Mouse (Mus musculus) heart, adult 2 months (tissue): ENCODE measurements at regions not wholly inside any gene's neighbourhood (a gene's known extent, or its start where the extent isn't known, plus 50 kb on each side); places are given as distances from the start of the nearest gene placed in this dataset.
"Not testable (repeated sequence)": the region's sequence is repeated elsewhere in the genome, so short reads cannot be mapped to it uniquely, and the experiment has no call there.

Experiments used
- DNase-seq, 2 experiments: peaks; one replicate each; pipeline ENCODE4 v3.0.0; 2021
- H3K27ac ChIP-seq: fragments of 200-600 bp; 2 replicates; pipeline ENCODE4 v1.8.1; 2022
- H3K27me3 ChIP-seq: fragments of 200-500 bp; 2 replicates; pipeline ENCODE4 v1.6.1; 2012; ENCODE audit warnings: mild to moderate bottlenecking, low read length, inconsistent platforms, mixed read lengths; ENCODE audit not compliant: control insufficient read depth, insufficient read depth
- H3K36me3 ChIP-seq: fragments of 200-500 bp; 2 replicates; pipeline ENCODE4 v1.6.1; 2012; ENCODE audit warnings: low read length, inconsistent platforms; ENCODE audit not compliant: control insufficient read depth, insufficient read depth
- H3K4me1 ChIP-seq: fragments of 200-500 bp; 2 replicates; pipeline ENCODE4 v1.6.1; 2011; ENCODE audit warnings: low read length; ENCODE audit not compliant: control insufficient read depth, insufficient read depth
- H3K4me3 ChIP-seq: fragments of 200-600 bp; 2 replicates; pipeline ENCODE4 v1.8.1; 2022
- H3K79me2 ChIP-seq: fragments of 200-500 bp; replicated peaks from 2 replicates; pipeline ENCODE4 v1.6.1; 2012; ENCODE audit warnings: mild to moderate bottlenecking, inconsistent platforms, low read length, moderate library complexity, mixed read lengths; ENCODE audit not compliant: control insufficient read depth, insufficient read depth
- H3K9ac ChIP-seq: fragments of 200-500 bp; 2 replicates; pipeline ENCODE4 v1.6.1; 2012; ENCODE audit warnings: low read depth, mild to moderate bottlenecking, control low read depth, inconsistent platforms, low read length, mixed read lengths
- CTCF ChIP-seq: fragments of 200-600 bp; IDR thresholded peaks from 2 replicates; pipeline ENCODE4 v1.8.1; 2022; ENCODE audit warnings: antibody characterized with exemption, mild to moderate bottlenecking, moderate library complexity
- EP300 ChIP-seq: fragments of 200-500 bp; IDR thresholded peaks from 2 replicates; pipeline ENCODE4 v1.6.1; 2011; ENCODE audit warnings: low read depth, low read length, control low read depth; ENCODE audit not compliant: insufficient read depth
- POLR2A ChIP-seq: fragments of 200-500 bp; IDR thresholded peaks from 2 replicates; pipeline ENCODE4 v1.6.1; 2011; ENCODE audit warnings: mild to moderate bottlenecking, low read depth, low read length, control low read depth; ENCODE audit not compliant: insufficient read depth
- WGBS: fragments of 180-500 bp; shearing (Covaris S2); methylation state at CpG from one replicate; pipeline ENCODE4 v1.1.7; 2018; 5-methylcytosine and 5-hydroxymethylcytosine counted together
- intact Hi-C: fragments of 180-260 bp; cut with DNase I; formaldehyde crosslinking; loops from one replicate; pipeline ENCODE4 v1.15.1; 2025

- Histone ChIP-seq H3K27ac (no peak overlapping the region), H3K9ac (no peak overlapping the region), H3K79me2 (no peaks in the 10 kb centered on the region), H3K27me3 (no peaks in the 10 kb centered on the region), H3K36me3 (no peaks in the 10 kb centered on the region), H3K4me3 (no peak overlapping the region), H3K4me1 (no peaks in the 10 kb centered on the region)
- TF ChIP-seq CTCF, result no peak
- TF ChIP-seq EP300, result no peak
- TF ChIP-seq POLR2A, result no peak
- WGBS, result 59% methylated on average over 5 of the region's 5 CpGs
- intact Hi-C loops, result no loop called here
- no peak for DNase-seq
These were observed 149.7 kb downstream of the Gxylt1 start for GRCm38 (mm10) chr15:93125261-93125660.

DNA sequence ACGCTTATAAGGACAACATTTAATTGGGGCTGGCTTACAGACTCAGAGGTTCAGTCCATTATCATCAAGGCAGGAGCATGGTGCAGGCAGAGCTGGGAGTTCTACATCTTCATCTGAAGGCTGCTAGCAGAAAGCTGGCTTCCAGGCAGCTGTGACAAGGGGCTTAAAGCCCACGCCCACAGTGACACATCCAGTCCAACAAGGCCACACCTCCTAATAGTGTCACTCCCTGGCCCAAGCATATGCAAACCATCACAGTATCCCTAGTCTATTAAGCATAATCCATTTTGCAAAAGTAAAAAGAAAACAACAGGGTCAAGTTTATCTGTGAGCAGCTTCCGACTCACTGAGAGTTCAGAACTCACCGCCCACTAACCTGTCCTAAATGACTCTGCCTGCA, 153.8 kb downstream of the Gxylt1 start:
- Histone ChIP-seq H3K9ac (no peak overlapping the region), H3K79me2 (no peaks in the 10 kb centered on the region), H3K27me3 (no peaks in the 10 kb centered on the region), H3K27ac (no peak overlapping the region), H3K4me1 (no peaks in the 10 kb centered on the region), H3K4me3 (no peak overlapping the region), H3K36me3 (no peaks in the 10 kb centered on the region)
- no peak for TF ChIP-seq POLR2A
- TF ChIP-seq CTCF, result no peak
- no peak for TF ChIP-seq EP300
- intact Hi-C loops, result no loop called here
- no peak for DNase-seq
- 70% methylated on average over 4 of the region's 4 CpGs for WGBS

DNA sequence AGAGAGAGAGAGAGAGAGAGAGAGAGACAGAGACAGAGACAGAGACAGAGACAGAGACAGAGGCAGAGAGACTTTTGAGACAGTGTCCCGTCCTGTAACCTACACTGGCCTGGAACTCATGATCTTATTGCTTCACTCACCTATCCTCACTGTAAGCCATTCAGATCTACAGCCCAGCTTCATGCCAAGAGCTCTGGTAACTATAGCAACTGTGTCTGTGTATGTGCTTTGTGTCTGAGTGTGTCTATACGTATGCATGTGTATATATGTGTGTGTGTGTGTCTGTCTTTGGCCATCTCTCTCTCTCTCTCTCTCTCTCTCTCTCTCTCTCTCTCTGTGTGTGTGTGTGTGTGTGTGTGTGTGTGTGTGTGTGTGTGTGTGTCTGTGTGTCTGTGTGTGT, 157.2 kb downstream of the Gxylt1 start:
- H3K4me3 ChIP-seq, H3K9ac ChIP-seq, H3K79me2 ChIP-seq, intact Hi-C loops, H3K36me3 ChIP-seq, DNase-seq, H3K27me3 ChIP-seq, H3K4me1 ChIP-seq, H3K27ac ChIP-seq: not testable (repeated sequence)
- 83% methylated on average over 2 of the region's 2 CpGs for WGBS

DNA sequence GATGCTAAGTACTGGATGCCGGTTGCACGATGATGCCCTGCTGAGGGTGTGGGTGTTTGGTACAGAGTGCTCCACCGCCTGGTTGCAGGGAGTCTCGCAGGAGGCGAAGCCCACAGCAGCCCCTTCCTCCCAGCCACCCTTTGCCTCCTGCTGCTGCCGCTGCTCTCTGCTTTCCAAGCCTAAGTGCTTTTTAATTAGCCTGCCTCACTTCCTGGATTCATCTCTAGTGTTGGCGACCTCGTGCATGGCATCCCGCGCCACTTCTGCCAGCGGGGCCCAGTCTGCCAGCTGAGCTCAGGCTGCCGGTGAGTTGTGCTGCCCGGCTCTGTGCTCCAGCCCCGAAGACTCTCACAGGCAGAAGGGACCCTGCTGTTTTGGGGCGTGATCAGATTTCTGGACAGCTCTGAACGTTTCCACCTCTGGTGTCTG, 159.3 kb downstream of the Gxylt1 start:
- no peak overlapping the region for H3K27ac ChIP-seq
- TF ChIP-seq POLR2A (no peak), EP300 (no peak), CTCF (peak; percentile 41)
- 8% methylated on average over 16 of the region's 16 CpGs for WGBS
- no peak overlapping the region for H3K4me3 ChIP-seq
- no peaks in the 10 kb centered on the region for H3K79me2 ChIP-seq
- H3K9ac ChIP-seq, result no peak overlapping the region
- H3K4me1 ChIP-seq, result no peaks in the 10 kb centered on the region
- no peaks in the 10 kb centered on the region for H3K27me3 ChIP-seq
- peak in 1 of 2 experiments; percentile 7 for DNase-seq
- intact Hi-C loops, result no loop called here
- no peaks in the 10 kb centered on the region for H3K36me3 ChIP-seq

DNA sequence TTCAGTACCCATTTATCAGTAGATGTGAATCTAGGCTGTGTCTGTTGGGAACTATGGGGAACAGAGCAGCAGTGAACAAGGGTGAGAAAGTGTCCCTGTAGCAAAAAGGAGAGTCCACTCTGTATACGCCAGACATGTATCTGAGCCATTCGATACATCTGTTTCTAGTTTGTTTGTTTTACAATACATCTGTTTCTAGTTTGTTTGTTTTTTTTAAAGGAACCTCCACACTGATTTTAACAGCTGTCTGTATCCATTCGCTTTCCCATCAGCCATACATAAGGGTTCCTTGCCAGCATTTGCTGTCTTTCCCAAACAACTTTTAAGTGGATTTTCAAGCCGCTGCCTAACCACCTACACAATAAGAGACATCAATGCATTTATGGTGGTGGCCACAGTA, 170.0 kb downstream of the Gxylt1 start:
- no peaks in the 10 kb centered on the region for H3K4me1 ChIP-seq
- no peak overlapping the region for H3K9ac ChIP-seq
- H3K4me3 ChIP-seq, result no peak overlapping the region
- 86% methylated on average over 4 of the region's 4 CpGs for WGBS
- intact Hi-C loops, result no loop called here
- H3K27ac ChIP-seq, result no peak overlapping the region
- no peaks in the 10 kb centered on the region for H3K36me3 ChIP-seq
- no peaks in the 10 kb centered on the region for H3K27me3 ChIP-seq
- no peak for DNase-seq
- no peaks in the 10 kb centered on the region for H3K79me2 ChIP-seq
- TF ChIP-seq EP300, result no peak
- no peak for TF ChIP-seq POLR2A
- no peak for TF ChIP-seq CTCF

GRCm38 (mm10) chr15:93103426-93103825, 171.6 kb downstream of the Gxylt1 start:
- Histone ChIP-seq H3K79me2 (no peaks in the 10 kb centered on the region), H3K36me3 (no peaks in the 10 kb centered on the region), H3K4me1 (no peaks in the 10 kb centered on the region), H3K27me3 (no peaks in the 10 kb centered on the region), H3K4me3 (no peak overlapping the region), H3K9ac (no peak overlapping the region), H3K27ac (no peak overlapping the region)
- peak in 1 of 2 experiments; percentile 14 for DNase-seq
- no peak for TF ChIP-seq EP300
- no peak for TF ChIP-seq CTCF
- no peak for TF ChIP-seq POLR2A
- WGBS, result 63% methylated on average over 5 of the region's 5 CpGs
- intact Hi-C loops, result no loop called here

GRCm38 (mm10) chr15:93101881-93102280, 173.1 kb downstream of the Gxylt1 start:
- H3K27me3 ChIP-seq, result no peaks in the 10 kb centered on the region
- intact Hi-C loops, result no loop called here
- no peak for DNase-seq
- H3K4me3 ChIP-seq, result no peak overlapping the region
- H3K4me1 ChIP-seq, result no peaks in the 10 kb centered on the region
- no peaks in the 10 kb centered on the region for H3K36me3 ChIP-seq
- H3K27ac ChIP-seq, result no peak overlapping the region
- TF ChIP-seq POLR2A, result no peak
- no peak for TF ChIP-seq CTCF
- TF ChIP-seq EP300, result no peak
- H3K9ac ChIP-seq, result no peak overlapping the region
- H3K79me2 ChIP-seq, result no peaks in the 10 kb centered on the region
- 90% methylated on average over 10 of the region's 10 CpGs for WGBS
